Mouse (Mus musculus) brown adipose tissue, adult 24 weeks (tissue): ENCODE results near the gene L1td1. TPM values are rescaled to one million over a fixed set of nuclear protein-coding genes. Genes with fewer than 3 reads are reported as not detected.
"Not testable (repeated sequence)": the region's sequence is repeated elsewhere in the genome, so short reads cannot be mapped to it uniquely, and the experiment has no call there.

Experiments
- H3K27ac ChIP-seq: fragments of 200-500 bp; replicated peaks from 2 replicates; pipeline ENCODE4 v1.5.1; 2012; ENCODE audit warnings: low read depth, mild to moderate bottlenecking, low read length
- H3K4me1 ChIP-seq: fragments of 200-500 bp; 2 replicates; pipeline ENCODE4 v1.6.1; 2012; ENCODE audit warnings: low read length, mixed read lengths; ENCODE audit not compliant: control insufficient read depth, insufficient read depth, insufficient read length
- H3K4me3 ChIP-seq: fragments of 200-500 bp; 2 replicates; pipeline ENCODE4 v1.5.1; 2012; ENCODE audit warnings: low read depth, mild to moderate bottlenecking, low read length, moderate library complexity; ENCODE audit not compliant: insufficient read depth
- polyA plus RNA-seq: library from polyadenylated mRNA; stranded (reverse); fragments of >200 nt; gene quantifications from 2 replicates; pipeline ENCODE4 v1.2.4, GENCODE M21; 2012; ENCODE audit not compliant: missing spikeins, insufficient read depth, insufficient read length

Gene L1td1
- polyA plus RNA-seq, 1 experiment = not detected

GRCm38 (mm10) chr4:98724682-98725081 lies 1.9 kb upstream of the L1td1 start:
- H3K27ac ChIP-seq, H3K4me3 ChIP-seq, H3K4me1 ChIP-seq: not testable (repeated sequence)

- H3K27ac ChIP-seq = no peak overlapping the region
- H3K4me1 ChIP-seq = peaks cover 2% of the 10 kb centered on the region; the same call in 1 of the 2 replicates
- H3K4me3 ChIP-seq = no peak overlapping the region
These were observed 1.1 kb upstream of the L1td1 start for GRCm38 (mm10) chr4:98725439-98725838.

- Histone ChIP-seq H3K27ac (no peak overlapping the region), H3K4me3 (no peak overlapping the region), H3K4me1 (peaks cover 2% of the 10 kb centered on the region; the same call in 1 of the 2 replicates)
These were observed 893 bp downstream of the L1td1 start for GRCm38 (mm10) chr4:98727295-98727958.

- Histone ChIP-seq H3K27ac (no peak overlapping the region), H3K4me3 (no peak overlapping the region), H3K4me1 (peaks cover 2% of the 10 kb centered on the region; the same call in 1 of the 2 replicates)
These were observed 1.4 kb downstream of the L1td1 start for GRCm38 (mm10) chr4:98727959-98728347.

- peaks cover 2% of the 10 kb centered on the region; the same call in 1 of the 2 replicates for H3K4me1 ChIP-seq
- H3K4me3 ChIP-seq = no peak overlapping the region
- no peak overlapping the region for H3K27ac ChIP-seq
These were observed 2.2 kb downstream of the L1td1 start for GRCm38 (mm10) chr4:98728716-98729115.

- Histone ChIP-seq H3K27ac (no peak overlapping the region), H3K4me1 (no peaks in the 10 kb centered on the region), H3K4me3 (no peak overlapping the region)
These were observed 7.1 kb downstream of the L1td1 start for GRCm38 (mm10) chr4:98733660-98734059.

GRCm38 (mm10) chr4:98739753-98740152 lies 13.2 kb downstream of the L1td1 start:
- no peak overlapping the region for H3K27ac ChIP-seq
- H3K4me3 ChIP-seq = no peak overlapping the region
- no peaks in the 10 kb centered on the region for H3K4me1 ChIP-seq

GRCm38 (mm10) chr4:98743209-98743905 lies 16.8 kb downstream of the L1td1 start:
- H3K4me3 ChIP-seq = no peak overlapping the region
- no peaks in the 10 kb centered on the region for H3K4me1 ChIP-seq
- H3K27ac ChIP-seq = no peak overlapping the region

GRCm38 (mm10) chr4:98743906-98744210 lies 17.3 kb downstream of the L1td1 start:
- Histone ChIP-seq H3K4me3 (no peak overlapping the region), H3K4me1 (no peaks in the 10 kb centered on the region), H3K27ac (no peak overlapping the region)

GRCm38 (mm10) chr4:98754456-98754855 lies 27.9 kb downstream of the L1td1 start:
- Histone ChIP-seq H3K4me1 (no peaks in the 10 kb centered on the region), H3K4me3 (no peak overlapping the region), H3K27ac (no peak overlapping the region)

GRCm38 (mm10) chr4:98756141-98756540 lies 29.6 kb downstream of the L1td1 start:
- no peak overlapping the region for H3K27ac ChIP-seq
- no peaks in the 10 kb centered on the region for H3K4me1 ChIP-seq
- no peak overlapping the region for H3K4me3 ChIP-seq

GRCm38 (mm10) chr4:98758012-98758821 lies 31.7 kb downstream of the L1td1 start:
- Histone ChIP-seq H3K4me1 (no peaks in the 10 kb centered on the region), H3K4me3 (no peak overlapping the region), H3K27ac (no peak overlapping the region)

- no peaks in the 10 kb centered on the region for H3K4me1 ChIP-seq
- H3K4me3 ChIP-seq = no peak overlapping the region
- no peak overlapping the region for H3K27ac ChIP-seq
These were observed 32.5 kb downstream of the L1td1 start for GRCm38 (mm10) chr4:98758872-98759518.

- Histone ChIP-seq H3K4me3 (no peak overlapping the region), H3K27ac (no peak overlapping the region), H3K4me1 (0 out of 2 replicates have a peak, but pooled peaks cover 2% of the 10 kb centered on the region)
These were observed 40.9 kb downstream of the L1td1 start for GRCm38 (mm10) chr4:98767134-98768133.
